Mouse (Mus musculus): Measurements from ENCODE around the gene Cuta. TPM values are rescaled to one million over a fixed set of nuclear protein-coding genes. Genes with fewer than 3 reads are reported as not detected.
"Not testable (repeated sequence)": the region's sequence is repeated elsewhere in the genome, so short reads cannot be mapped to it uniquely, and the experiment has no call there.

The Cuta gene
- 100 to 1,000 TPM; 147 to 198 TPM for polyA plus RNA-seq (2017; shearing (Covaris generic))

DNA sequence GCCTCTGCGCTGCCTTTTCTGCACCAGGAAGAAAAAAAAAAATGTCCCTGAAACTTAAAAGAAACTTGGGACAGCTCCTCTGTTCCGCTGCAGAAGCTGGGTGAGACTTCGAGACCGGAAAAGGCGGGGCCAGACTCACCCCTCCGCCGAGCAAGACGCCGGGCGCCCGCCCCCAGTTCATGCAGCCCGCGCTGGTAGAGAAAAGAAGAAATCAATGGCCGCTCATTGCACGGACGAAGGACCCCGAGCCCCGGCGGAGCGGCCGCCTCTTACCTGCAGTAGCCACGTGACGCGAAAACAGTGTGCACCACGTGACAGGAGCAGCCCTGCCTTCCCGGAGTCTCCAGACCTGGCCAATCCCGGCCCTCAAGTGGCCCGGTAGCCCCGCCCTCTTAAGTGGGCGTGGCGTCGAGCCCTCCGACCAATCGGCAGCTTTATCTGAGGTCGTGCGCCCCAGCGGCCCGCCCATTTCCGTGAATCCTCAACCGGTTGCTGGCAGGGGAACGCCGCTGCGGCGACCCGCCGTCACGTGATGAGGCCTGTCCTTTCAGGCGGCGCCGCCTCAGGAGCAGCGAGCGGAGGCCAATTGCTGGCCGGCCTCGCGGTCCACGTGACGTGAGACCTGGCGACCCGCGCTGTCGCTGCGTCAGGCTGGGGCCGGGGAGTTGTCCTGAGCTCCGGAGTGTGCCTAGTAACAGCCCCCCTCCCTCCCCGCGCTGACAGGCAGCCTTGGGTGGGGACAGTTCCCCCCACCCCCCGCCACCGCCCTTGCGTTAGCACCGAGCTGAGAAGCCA, at the start of gene Cuta:
Cuta (minus strand) TSS at position 392 of the 795 bp plus-strand sequence.
- ATAC-seq = peak; percentile 89

DNA sequence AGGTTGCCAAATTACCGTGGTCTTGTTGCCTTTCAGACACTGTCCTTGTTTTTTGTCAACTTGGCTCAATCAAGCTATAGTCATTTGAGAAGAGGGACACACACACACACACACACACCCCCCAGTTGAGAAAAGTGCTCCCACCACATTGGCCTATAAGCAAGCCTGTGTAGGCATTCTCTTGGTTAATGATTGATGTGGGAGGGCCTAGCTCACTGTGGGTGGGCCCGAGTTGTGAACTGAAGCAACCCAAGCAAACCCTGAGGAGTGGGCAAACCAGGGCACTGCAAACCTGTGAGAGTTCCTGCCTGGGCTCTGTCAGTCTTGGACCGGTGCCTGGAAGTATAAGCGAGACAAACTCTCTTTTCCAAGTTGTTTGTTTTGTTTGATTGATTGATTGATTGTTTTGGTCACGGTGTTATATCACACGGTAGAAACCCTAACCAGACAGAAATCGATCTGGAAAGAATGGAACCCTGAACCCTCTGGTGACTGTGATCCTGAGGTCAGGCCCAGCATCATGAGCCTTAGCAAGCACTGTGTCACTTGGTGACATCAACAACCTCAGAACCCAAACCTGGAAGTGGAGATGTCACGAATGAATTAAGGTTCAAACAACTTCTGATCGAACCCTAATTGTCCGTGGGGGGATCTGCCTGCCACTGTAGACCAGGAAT, 46.3 kb upstream of the Cuta start:
- ATAC-seq = no peak

DNA sequence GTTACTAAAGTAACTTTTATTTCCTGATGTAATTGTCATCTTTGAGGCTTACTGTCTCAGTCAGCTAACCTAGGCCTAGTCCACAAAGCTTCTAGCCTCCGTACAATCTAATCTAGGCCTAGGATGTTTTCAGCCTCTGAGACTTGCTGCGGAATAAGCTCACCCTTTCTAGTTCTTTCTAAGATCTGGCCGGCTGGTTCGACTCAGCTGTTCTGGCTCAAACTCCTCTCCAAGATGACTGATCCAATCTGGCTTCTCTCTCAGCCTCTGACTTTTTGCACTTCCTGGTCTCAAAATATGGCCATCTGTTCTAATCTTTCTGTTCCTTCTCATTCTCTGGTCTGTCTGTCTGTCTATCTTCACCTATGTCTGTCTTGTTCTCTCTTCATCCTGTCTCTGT, 44.0 kb upstream of the Cuta start:
- ATAC-seq = no peak

DNA sequence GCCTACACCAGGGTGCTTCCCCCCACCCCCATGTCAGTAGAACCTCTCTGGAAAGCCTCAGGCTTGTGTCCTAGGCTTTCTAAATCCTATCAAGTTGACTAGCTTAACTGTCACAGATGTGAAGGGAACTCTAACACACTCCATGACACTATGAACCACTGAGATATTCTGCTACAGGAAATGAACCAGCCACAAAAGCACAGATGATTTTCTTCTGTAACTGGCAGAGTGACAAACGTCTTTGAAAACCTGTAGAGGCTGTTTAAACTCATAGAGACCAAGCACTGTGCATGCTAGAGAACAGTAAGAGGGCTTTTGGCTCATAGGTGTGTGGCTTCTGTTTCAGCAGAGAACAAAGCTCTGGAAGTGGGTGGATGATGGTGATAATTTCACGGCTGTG, 41.7 kb upstream of the Cuta start:
- peak; percentile 59 for ATAC-seq

DNA sequence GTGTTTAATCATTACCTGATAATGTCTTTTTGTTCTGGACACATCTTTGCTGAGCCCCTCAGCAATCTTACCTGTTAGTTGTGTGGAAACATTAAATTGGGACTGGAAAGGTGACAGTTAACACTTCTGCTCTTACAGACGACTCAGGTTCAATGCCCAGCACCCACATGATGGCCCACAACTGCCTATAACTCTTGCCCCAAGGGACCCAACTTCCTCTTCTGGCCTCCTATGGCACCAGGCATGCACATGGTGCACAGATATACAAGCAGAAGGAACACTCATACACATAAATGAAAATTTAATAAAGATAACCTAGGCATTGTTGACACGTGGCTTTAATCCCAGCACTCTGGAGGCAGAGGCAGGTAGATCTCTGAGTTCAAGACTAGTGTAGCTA, 40.1 kb upstream of the Cuta start:
- no peak for ATAC-seq

DNA sequence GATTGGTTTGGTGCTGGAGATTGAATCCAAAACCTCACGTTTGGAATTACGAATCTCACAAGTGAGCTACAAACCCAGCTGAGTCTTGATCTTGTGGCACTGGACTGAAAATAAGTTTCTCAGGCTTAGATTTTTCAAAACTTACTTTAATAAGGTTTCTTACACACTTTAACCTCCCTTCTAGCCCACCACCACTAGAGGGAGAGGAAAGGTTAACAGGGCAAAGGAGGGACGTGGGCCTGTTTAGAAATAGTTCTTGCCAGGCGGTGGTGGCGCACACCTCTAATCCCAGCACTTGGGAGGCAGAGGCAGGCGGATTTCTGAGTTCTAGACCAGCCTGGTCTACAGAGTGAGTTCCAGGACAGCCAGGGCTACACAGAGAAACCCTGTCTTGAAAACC, 38.0 kb upstream of the Cuta start:
- ATAC-seq = not testable (repeated sequence)

DNA sequence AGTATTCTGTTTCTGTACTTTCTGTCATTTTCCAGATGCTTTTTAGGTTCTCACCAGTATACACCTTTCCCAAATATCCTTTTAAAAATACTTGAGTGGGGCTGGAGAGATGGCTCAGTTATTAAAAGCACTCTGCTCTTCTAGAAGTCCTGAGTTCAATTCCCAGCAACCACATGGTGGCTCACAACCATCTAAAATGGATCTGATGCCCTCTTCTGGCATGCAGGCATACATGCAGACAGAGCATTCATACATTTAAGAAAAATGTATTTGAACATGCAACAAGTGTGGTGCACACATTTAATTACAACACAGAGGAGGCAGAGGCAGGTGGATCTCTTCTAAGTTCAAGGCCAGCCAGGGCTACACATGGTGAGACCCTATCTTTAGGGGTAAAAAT, 36.0 kb upstream of the Cuta start:
- no peak for ATAC-seq

DNA sequence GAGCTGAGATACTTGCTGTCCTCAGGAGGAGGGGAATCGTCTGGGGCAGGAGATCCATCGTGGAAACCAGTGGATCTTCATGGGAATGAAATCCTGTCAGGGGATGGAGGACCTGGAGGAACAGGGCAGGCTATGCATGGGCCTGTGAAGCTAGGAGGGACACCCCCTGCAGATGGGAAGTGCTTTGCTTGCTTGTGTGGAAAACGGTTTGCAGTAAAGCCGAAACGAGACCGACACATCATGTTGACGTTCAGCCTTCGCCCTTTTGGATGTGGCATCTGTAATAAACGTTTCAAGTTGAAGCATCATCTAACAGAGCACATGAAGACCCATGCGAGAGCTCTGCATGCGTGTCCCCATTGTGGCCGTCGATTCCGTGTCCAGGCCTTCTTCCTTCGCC, 35.2 kb upstream of the Cuta start:
- ATAC-seq = no peak

DNA sequence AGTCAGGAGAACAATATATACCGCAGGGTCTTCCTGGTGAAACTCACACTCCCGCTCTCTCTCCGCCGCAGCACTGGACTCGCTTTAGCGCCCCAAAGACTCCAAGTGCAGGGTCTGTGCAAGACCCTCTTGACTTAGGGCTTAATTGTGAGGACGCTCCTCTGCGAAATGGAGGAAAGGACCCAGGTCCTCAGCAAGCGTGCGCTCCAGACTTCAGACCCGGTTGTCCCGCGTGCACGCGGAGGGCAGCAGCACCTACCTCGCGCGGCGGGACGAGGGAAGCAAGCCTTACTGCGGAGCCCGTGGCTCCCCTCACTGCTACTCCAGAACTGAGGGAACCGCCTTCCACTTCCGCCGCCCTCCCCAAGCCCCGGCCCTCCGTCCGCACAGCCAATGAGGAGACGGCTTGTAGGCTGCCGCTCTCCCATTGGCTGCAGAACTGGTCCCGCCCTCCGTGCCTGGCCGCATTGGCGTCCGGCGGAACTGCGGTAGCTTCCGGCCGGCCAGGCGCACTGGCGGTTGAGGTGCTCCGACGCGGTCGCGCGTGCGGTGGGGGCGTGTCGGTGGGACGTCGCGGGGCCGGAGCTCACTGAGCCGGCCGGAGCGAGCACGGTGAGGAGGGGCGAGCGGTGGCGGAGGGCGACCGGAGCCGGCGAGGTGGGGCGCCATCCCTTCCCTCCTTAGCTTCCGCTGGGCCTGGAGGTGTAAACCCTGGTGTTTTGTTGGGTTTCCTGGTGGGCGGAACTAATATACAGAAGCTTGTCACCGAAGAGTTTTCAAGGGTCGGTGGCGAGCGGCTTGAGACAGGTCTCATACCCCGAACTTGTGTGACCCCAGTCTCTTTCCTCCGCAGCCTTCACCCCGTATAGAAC, 33.6 kb upstream of the Cuta start, which contains the start of gene Zbtb9:
Zbtb9 (plus strand) TSS at position 465 of the 872 bp plus-strand sequence.
- ATAC-seq = peak; percentile 98

DNA sequence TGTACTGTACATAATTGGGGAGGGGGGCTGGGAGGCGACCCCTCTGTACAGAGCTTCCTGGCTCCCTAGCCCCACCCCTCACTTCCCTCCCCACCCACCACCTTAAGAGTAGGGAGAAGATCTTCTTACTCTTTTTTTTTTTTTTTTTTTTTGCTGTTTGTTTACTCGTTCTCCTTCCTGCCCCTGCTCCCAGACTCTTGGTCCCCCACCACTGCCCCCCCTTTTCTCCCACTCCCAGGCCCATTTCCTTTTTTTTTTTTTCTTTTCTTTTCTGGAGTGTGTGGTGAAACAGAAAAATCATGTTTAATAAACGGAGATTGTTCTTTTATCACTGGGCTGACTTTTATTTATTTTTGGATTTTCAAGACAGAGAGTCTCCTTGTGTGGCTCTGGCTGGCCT, 32.7 kb upstream of the Cuta start:
- ATAC-seq = no peak

DNA sequence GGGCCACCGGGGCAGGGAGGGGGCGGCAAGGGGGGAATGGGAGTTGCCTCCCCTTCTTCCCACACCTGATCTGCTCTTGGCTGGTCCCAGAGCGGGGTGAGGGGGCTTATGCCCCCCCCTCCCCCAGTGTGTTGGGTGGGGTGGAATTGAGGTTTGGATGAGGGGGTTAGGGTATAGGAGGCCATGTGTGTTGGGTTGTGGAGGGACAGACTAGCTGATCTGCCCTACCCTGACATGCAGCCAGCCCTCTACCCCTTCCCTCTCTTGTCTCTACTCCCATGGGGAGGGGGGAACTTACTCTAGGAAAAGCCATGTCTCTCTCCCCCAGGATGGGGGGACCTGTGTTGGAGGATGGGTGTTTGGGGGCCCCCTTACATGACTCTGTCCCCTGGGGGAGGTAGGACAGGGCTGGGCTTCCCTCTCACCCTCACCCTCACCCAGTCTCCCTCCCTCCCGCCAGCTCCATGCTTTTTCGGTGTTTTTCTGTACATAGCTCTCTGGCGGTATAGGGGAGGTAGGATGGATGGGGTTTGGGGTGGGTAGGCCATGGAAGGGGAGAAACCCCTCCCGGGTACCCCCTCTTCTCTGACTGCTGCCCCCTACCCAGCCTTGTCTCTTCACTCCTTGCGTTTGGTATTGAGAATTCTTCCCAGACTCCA, 32.0 kb upstream of the Cuta start:
- ATAC-seq = no peak

DNA sequence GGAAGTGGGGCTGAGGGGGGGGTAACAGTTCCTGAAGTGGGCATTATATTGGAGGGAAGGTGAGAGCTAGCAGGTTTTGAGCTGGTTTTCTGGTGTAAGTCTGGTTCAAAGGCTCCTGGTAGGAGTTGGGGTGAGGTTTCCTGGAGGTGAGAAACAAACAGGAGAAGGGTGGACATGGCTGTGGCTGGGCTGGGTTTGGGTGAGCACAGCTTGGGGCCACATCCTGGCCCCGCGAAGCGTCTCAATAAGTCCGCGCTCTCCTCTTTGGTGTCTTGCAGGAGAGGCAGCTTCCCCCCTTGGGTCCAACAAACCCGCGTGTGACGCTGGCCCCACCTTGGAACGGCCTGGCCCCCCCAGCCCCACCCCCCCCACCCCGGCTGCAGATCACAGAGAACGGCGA, 30.9 kb upstream of the Cuta start:
- no peak for ATAC-seq

DNA sequence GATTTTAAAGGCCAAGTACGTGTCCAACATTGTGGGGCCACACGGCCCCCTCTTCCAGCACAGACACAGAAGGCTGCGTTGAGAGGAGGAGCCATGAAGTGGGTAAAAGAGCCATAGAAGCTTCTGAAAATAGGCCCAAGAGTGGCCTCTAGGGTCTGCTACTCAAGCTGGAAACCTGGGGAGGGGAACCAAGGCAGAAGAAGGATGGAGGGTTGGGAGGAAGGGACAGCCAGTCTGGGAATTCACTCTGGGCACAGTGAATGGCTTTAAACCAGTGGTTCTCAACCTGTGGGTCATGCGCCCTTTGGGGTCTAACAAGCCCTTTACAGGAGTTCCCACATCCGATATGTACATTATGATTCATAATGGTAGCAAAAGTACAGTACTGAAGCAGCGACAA, 29.9 kb upstream of the Cuta start:
- ATAC-seq = no peak

DNA sequence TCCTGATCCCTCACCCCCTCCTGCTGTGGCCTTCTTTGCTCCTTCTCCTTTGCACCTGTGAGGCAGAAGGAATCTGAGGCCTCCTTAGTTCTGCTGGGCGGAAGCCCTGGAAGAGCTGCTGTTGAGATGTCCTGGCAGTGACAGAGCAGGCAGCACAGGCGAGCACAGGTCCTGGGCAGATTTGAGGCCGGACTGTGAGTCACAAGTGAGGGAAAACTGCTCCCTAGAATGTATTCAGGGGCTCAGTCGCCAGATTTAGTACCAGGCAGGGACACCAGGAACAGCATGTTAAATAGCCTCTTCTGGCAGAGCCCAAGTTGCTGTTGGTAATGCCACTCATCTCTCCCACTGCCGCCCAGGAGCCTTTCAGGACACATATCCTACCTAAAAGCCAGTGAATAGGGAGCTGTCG, 28.8 kb upstream of the Cuta start:
- no peak for ATAC-seq

DNA sequence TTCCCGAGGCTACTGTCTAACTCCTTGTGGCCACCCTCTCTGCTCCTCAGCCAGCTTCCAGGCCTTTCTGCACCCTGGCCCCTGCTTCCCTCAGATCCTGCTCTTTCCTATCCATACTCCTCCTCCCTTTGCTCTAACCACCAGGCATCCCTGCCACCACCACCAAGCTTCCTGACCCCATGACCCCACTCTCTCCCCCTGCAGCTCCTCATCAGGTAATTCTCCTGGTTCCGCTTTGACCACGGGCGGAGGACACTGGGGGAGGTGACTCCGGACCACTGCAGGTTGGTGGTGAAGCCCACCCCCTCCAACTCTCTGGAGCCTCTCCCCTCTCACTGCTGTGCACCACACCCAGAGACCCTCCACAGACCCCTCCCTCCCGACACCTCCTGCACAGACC, 28.1 kb upstream of the Cuta start:
- ATAC-seq = no peak

DNA sequence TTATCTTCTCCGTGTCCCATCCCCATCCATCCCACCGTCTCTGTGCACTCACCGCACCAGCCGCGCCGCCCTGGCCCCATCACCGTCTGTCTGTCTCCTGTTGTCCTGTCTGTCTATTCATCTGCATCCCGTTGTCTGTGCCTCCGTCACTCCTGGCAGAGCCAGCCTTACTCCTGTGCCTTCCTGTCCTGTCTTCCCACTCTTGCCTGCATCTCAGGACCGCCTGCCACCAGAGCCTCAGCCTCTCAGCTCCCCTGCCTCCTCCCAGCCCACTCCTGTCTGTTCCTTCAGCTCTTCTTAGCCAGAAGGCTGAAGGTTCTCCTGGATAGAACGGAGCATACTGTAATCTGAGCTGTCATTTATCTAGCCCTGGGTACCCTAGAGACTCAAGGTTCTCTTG, 27.6 kb upstream of the Cuta start:
- ATAC-seq = no peak

DNA sequence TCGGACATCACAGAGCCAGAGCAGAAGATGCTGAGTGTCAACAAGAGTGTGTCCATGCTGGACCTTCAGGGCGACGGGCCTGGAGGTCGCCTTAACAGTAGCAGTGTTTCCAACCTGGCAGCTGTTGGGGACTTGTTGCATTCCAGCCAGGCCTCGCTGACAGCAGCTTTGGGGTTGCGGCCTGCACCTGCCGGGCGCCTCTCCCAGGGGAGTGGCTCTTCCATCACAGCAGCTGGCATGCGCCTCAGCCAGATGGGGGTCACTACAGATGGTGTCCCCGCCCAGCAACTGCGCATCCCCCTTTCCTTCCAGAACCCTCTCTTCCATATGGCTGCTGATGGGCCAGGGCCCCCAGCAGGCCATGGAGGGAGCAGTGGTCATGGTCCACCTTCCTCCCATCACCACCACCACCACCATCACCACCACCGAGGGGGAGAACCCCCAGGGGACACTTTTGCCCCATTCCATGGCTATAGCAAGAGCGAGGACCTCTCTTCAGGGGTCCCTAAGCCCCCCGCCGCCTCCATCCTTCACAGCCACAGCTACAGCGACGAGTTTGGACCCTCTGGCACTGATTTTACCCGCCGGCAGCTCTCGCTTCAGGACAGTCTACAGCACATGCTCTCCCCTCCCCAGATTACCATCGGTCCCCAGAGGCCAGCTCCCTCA, 22.3 kb upstream of the Cuta start:
- no peak for ATAC-seq

DNA sequence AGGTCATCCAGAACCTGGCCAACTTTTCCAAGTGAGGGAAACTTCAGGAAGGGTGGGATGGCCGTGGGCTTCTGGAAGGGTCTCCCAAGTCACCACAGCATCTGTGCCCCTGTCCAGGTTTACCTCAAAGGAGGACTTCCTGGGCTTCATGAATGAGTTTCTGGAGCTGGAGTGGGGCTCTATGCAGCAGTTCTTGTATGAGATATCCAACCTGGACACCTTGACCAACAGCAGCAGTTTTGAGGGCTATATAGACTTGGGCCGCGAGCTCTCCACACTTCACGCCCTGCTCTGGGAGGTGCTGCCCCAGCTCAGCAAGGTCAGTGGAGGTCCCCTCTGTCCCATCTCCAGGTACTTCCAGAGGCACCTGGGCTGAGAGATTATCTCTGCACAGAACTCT, 20.4 kb upstream of the Cuta start:
- no peak for ATAC-seq

DNA sequence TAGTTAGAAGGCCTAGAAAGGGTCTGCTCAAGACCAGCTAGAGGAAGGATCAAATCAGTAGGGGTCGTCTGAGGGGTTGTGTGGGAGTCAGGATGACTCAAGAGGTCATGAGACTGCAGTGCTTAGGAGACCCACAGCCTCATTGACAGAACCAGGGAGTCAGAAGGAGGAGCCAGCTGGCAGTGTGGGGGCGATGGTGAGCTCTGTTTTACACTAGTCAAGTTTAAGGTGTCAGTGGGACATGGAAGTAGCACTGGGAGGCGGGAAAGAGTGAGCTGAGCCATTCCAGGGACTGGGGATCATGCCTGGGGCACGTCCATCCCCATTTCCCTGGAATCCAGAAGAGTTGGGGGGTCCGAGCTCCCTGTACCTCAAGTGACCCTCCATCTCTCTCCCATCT, 19.5 kb upstream of the Cuta start:
- no peak for ATAC-seq

DNA sequence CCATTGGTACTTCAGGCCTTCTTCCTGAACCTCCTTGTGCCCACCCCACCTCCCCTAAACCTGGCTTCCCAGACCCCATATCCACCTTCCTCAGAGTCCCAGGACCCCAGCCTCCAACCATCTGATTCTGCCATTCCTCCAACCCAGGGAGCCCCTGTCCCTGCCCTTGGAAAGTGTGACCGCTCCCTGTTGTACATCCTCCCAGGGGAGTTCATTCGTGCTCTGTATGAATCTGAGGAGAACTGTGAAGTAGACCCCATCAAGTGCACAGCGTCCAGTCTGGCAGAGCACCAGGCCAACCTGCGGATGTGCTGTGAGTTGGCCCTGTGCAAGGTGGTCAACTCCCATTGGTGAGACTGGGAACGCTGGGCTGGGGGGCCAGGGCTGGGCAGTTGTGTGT, 18.5 kb upstream of the Cuta start:
- ATAC-seq = no peak

DNA sequence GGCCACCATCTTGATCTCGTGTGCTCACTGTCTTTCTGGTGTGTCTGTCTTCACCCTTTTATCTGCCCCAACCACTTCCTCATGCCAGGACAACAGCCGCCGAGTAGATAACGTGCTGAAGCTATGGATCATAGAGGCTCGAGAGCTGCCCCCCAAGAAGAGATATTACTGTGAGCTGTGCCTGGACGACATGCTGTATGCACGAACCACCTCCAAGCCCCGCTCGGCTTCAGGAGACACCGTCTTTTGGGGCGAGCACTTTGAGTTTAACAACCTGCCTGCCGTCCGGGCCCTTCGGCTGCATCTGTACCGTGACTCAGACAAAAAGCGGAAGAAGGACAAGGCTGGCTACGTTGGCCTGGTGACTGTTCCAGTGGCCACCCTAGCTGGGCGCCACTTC, 17.5 kb upstream of the Cuta start:
- ATAC-seq = no peak

DNA sequence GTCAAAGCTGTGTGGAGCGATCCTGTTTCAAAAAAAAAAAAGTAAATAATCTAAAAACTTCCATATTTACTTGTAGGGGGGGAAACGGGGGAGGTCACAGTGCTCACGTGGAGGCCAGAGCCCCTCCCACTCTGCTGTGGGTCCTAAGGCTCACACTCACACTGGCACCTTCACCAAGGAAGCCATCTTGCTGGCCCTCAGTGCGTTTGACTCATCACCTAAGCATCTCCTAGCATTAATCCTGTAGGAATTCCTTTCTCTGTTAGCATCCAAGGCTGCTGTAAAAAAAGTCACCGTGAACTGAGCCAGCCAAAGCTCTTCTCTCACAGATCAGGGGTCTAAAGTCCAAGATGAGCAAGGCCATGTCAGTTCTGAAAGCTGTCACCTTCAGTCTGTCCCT, 16.9 kb upstream of the Cuta start:
- no peak for ATAC-seq

Data from activated CD4-positive, CD25-positive, alpha-beta regulatory T cell, adult 4 months (primary cell).